Mouse (Mus musculus) E14TG2a.4 (cell line): ENCODE measurements around the gene Pih1d2.

Experiments used
- CTCF ChIP-seq: conservative IDR thresholded peaks from 2 replicates; pipeline ENCODE4 v1.5.1; 2014; ENCODE audit warnings: low read length
- NANOG ChIP-seq: IDR thresholded peaks from 2 replicates; pipeline ENCODE4 v1.6.1; 2014; ENCODE audit warnings: borderline replicate concordance, low read length, mixed read lengths

GRCm38 (mm10) chr9:50585145-50585818 lies 31.8 kb upstream of the Pih1d2 start:
- no peak for TF ChIP-seq CTCF
- no peak for TF ChIP-seq NANOG
